Mouse (Mus musculus) liver, embryonic 14.5 days (tissue): ENCODE data around the gene Flt3l. TPM values are rescaled to one million over a fixed set of nuclear protein-coding genes. Genes with fewer than 3 reads are reported as not detected.

ENCODE experiments used
- ATAC-seq: fragments of 200-750 bp; cut with Nextera tagmentation; 2 replicates; pipeline ENCODE4 v1.8.0; 2017; ENCODE audit warnings: moderate number of reproducible peaks, mild to moderate bottlenecking, moderate library complexity; ENCODE audit not compliant: insufficient read depth
- DNase-seq, 3 experiments: peaks; one replicate each; pipeline ENCODE4 v3.0.0-alpha.2; 2012 to 2013; ENCODE audit warnings: low read depth in 3 of 3, low spot score in 3 of 3
- H3K27ac ChIP-seq: fragments of 300-500 bp; sonication (generic); 2 replicates; pipeline ENCODE4 v1.5.1; 2014; ENCODE audit warnings: moderate library complexity, mild to moderate bottlenecking, control low read depth, inconsistent platforms
- H3K27me3 ChIP-seq: fragments of 300-500 bp; sonication (generic); 2 replicates; pipeline ENCODE4 v1.6.1; 2014; ENCODE audit warnings: mild to moderate bottlenecking, low read length, moderate library complexity; ENCODE audit not compliant: control insufficient read depth, insufficient read depth
- H3K36me3 ChIP-seq: fragments of 300-500 bp; sonication (generic); replicated peaks from 2 replicates; pipeline ENCODE4 v1.6.1; 2014; ENCODE audit warnings: low read depth; ENCODE audit not compliant: control insufficient read depth, insufficient read depth
- H3K4me1 ChIP-seq, 2 experiments: fragments of 200-500 bp in 1 of 2; fragments of 300-500 bp in 1 of 2; sonication (generic) in 1 of 2; replicated peaks; 2 replicates each; pipeline ENCODE4 v1.6.1; 2012 to 2014; ENCODE audit warnings: antibody characterized with exemption in 1 of 2, inconsistent platforms in 1 of 2, low read length in 1 of 2; ENCODE audit not compliant: control insufficient read depth in 2 of 2, insufficient read depth in 2 of 2
- H3K4me2 ChIP-seq: fragments of 300-500 bp; sonication (generic); 2 replicates; pipeline ENCODE4 v1.6.1; 2014; ENCODE audit warnings: low read depth, mild to moderate bottlenecking, control low read depth, moderate library complexity
- H3K4me3 ChIP-seq, 2 experiments: fragments of 200-500 bp in 1 of 2; fragments of 300-500 bp in 1 of 2; sonication (generic) in 1 of 2; 2 replicates each; pipeline ENCODE4 v1.5.1; 2012 to 2014; ENCODE audit warnings: low read depth in 2 of 2, low read length in 2 of 2, mild to moderate bottlenecking in 2 of 2, control low read depth in 1 of 2, inconsistent platforms in 1 of 2, moderate library complexity in 1 of 2; ENCODE audit not compliant: insufficient read depth in 1 of 2
- H3K9ac ChIP-seq: fragments of 300-500 bp; sonication (generic); replicated peaks from 2 replicates; pipeline ENCODE4 v1.6.1; 2014; ENCODE audit warnings: mild to moderate bottlenecking, control low read depth, moderate library complexity
- H3K9me3 ChIP-seq: fragments of 300-500 bp; sonication (generic); 2 replicates; pipeline ENCODE4 v1.6.1; 2016; ENCODE audit warnings: low read length, mixed read lengths; ENCODE audit not compliant: control insufficient read depth
- CTCF ChIP-seq: IDR thresholded peaks from 2 replicates; pipeline ENCODE4 v1.5.1; 2016; ENCODE audit warnings: antibody characterized with exemption, low read depth, control low read depth
- EP300 ChIP-seq: IDR thresholded peaks from 2 replicates; pipeline ENCODE4 v1.6.1; 2016; ENCODE audit warnings: antibody characterized with exemption, low read depth
- WGBS: fragments of 180-500 bp; shearing (Covaris S2); extraction: QIAGEN DNeasy Blood & Tissue Kit; methylation state at CpG from one replicate; pipeline ENCODE4 v1.1.7; 2014; ENCODE audit not compliant: insufficient replicate concordance; 5-methylcytosine and 5-hydroxymethylcytosine counted together
- polyA plus RNA-seq, 2 experiments: library from polyadenylated mRNA; depleted of rRNA in 1 of 2; stranded (reverse) in 1 of 2; unstranded in 1 of 2; fragments of >200 nt; fragmentation: Nextera tagmentation in 1 of 2; extraction: Ambion mirVana in 1 of 2; gene quantifications; 2 replicates each; pipeline versions ENCODE4 v1.2.1 to v1.2.3; 2012 to 2014

Gene Flt3l
- polyA plus RNA-seq, 2 experiments = 3.9 to 12.1 TPM

- no peak for DNase-seq
- H3K9ac ChIP-seq = no peak overlapping the region
- ATAC-seq = no peak
- H3K36me3 ChIP-seq = no peaks in the 10 kb centered on the region
- no peak overlapping the region for H3K27ac ChIP-seq
- no peak overlapping the region for H3K4me3 ChIP-seq
- 72% methylated on average over 3 of the region's 3 CpGs for WGBS
- TF ChIP-seq EP300 (no peak), CTCF (no peak)
- H3K9me3 ChIP-seq = peaks cover 4% of the 10 kb centered on the region; the same call in 1 of the 2 replicates
- H3K27me3 ChIP-seq = peaks cover 59% of the 10 kb centered on the region
- no peaks in the 10 kb centered on the region for H3K4me1 ChIP-seq
- H3K4me2 ChIP-seq = no peak overlapping the region
Observed at GRCm38 (mm10) chr7:45169495-45169894, 33.3 kb upstream of the Flt3l start.

- H3K4me2 ChIP-seq = no peak overlapping the region
- no peaks in the 10 kb centered on the region for H3K36me3 ChIP-seq
- ATAC-seq (no peak), DNase-seq (no peak)
- H3K9me3 ChIP-seq = peaks cover 4% of the 10 kb centered on the region; the same call in 1 of the 2 replicates
- H3K4me3 ChIP-seq = no peak overlapping the region
- TF ChIP-seq CTCF (no peak), EP300 (no peak)
- no peak overlapping the region for H3K27ac ChIP-seq
- no peaks in the 10 kb centered on the region for H3K4me1 ChIP-seq
- no peak overlapping the region for H3K9ac ChIP-seq
- WGBS = 5% methylated on average over 23 of the region's 24 CpGs
- H3K27me3 ChIP-seq = peaks cover 61% of the 10 kb centered on the region
Observed at GRCm38 (mm10) chr7:45168656-45169055, 32.4 kb upstream of the Flt3l start.

GRCm38 (mm10) chr7:45167761-45168445 is 31.7 kb upstream of the Flt3l start:
- Histone ChIP-seq H3K36me3 (no peaks in the 10 kb centered on the region), H3K4me1 (no peaks in the 10 kb centered on the region), H3K27me3 (peaks cover 68% of the 10 kb centered on the region), H3K9me3 (peaks cover 4% of the 10 kb centered on the region; the same call in 1 of the 2 replicates), H3K4me3 (no peak overlapping the region), H3K4me2 (no peak overlapping the region), H3K27ac (no peak overlapping the region), H3K9ac (no peak overlapping the region)
- no peak for DNase-seq
- 5% methylated on average over 19 of the region's 19 CpGs for WGBS
- no peak for ATAC-seq
- TF ChIP-seq EP300 (no peak), CTCF (no peak)

- ATAC-seq = no peak
- Histone ChIP-seq H3K36me3 (no peaks in the 10 kb centered on the region), H3K9ac (no peak overlapping the region), H3K27me3 (peaks cover 75% of the 10 kb centered on the region), H3K4me3 (no peak overlapping the region), H3K9me3 (peaks cover 4% of the 10 kb centered on the region; the same call in 1 of the 2 replicates), H3K4me1 (no peaks in the 10 kb centered on the region; a peak in 1 of 4 replicates), H3K4me2 (no peak overlapping the region), H3K27ac (no peak overlapping the region)
- WGBS = 17% methylated on average over 10 of the region's 10 CpGs
- TF ChIP-seq CTCF (no peak), EP300 (no peak)
- DNase-seq = no peak
Observed at GRCm38 (mm10) chr7:45166950-45167401, 30.7 kb upstream of the Flt3l start.

- ATAC-seq = no peak
- WGBS = 43% methylated on average over 11 of the region's 11 CpGs
- no peaks in the 10 kb centered on the region for H3K36me3 ChIP-seq
- DNase-seq = no peak
- peaks cover 72% of the 10 kb centered on the region for H3K27me3 ChIP-seq
- H3K4me2 ChIP-seq = no peak overlapping the region
- no peak overlapping the region for H3K4me3 ChIP-seq
- peaks cover 4% of the 10 kb centered on the region; the same call in 1 of the 2 replicates for H3K9me3 ChIP-seq
- H3K4me1 ChIP-seq = peaks cover 2 to 3% of the 10 kb centered on the region in 2 experiments; a peak in 1 of 4 replicates
- TF ChIP-seq EP300 (no peak), CTCF (no peak)
- no peak overlapping the region for H3K27ac ChIP-seq
- H3K9ac ChIP-seq = no peak overlapping the region
Observed at GRCm38 (mm10) chr7:45165701-45166100, 29.5 kb upstream of the Flt3l start.
